Mouse (Mus musculus): Measurements from ENCODE around the gene Btbd35f14.
"Not testable (repeated sequence)": the region's sequence is repeated elsewhere in the genome, so short reads cannot be mapped to it uniquely, and the experiment has no call there.

Btbd35f14 gene

GRCm38 (mm10) chrX:33702249-33702648, at the start of gene Btbd35f14:
Gene Btbd35f14 (minus strand): TSS chrX:33702349.
- not testable (repeated sequence) for DNase-seq (ENCODE audit: low spot score)

GRCm38 (mm10) chrX:33656872-33657271, 45.3 kb downstream of the Btbd35f14 start, which contains the start of gene Btbd35f13:
Gene Btbd35f13 (plus strand): TSS chrX:33657172.
- DNase-seq (ENCODE audit: low spot score), result not testable (repeated sequence)

Measured in adipocyte (in vitro differentiated cells).